Mouse (Mus musculus) cerebellum, adult 2 months (tissue): Measurements from ENCODE around the gene Mpl. TPM values are rescaled to one million over a fixed set of nuclear protein-coding genes. Genes with fewer than 3 reads are reported as not detected.

Experiments
- DNase-seq, 2 experiments: peaks; one replicate each; pipeline ENCODE4 v3.0.0; 2021
- H3K27ac ChIP-seq: fragments of 200-500 bp; 2 replicates; pipeline ENCODE4 v1.5.1; 2012; ENCODE audit warnings: low read length, control low read depth, inconsistent platforms; ENCODE audit not compliant: insufficient read depth
- H3K27me3 ChIP-seq: fragments of 200-500 bp; 2 replicates; pipeline ENCODE4 v1.6.1; 2012; ENCODE audit warnings: inconsistent platforms, mild to moderate bottlenecking, low read length, moderate library complexity; ENCODE audit not compliant: control insufficient read depth, insufficient read depth
- H3K4me1 ChIP-seq: fragments of 200-500 bp; 2 replicates; pipeline ENCODE4 v1.6.1; 2011; ENCODE audit warnings: low read length; ENCODE audit not compliant: control insufficient read depth, insufficient read depth
- H3K4me3 ChIP-seq: fragments of 200-500 bp; replicated peaks from 2 replicates; pipeline ENCODE3; 2011; ENCODE audit warnings: mild to moderate bottlenecking, low read depth, low read length, control low read depth; ENCODE audit not compliant: insufficient read depth
- CTCF ChIP-seq: fragments of 200-500 bp; IDR thresholded peaks from 2 replicates; pipeline ENCODE4 v1.5.1; 2011; ENCODE audit warnings: low read depth, mild to moderate bottlenecking, control low read depth, low read length, moderate library complexity, borderline replicate concordance; ENCODE audit not compliant: insufficient read depth
- POLR2A ChIP-seq: fragments of 200-500 bp; IDR thresholded peaks from 2 replicates; pipeline ENCODE4 v1.6.1; 2011; ENCODE audit warnings: low read length, control low read depth, borderline replicate concordance; ENCODE audit not compliant: insufficient read depth
- WGBS: fragments of 180-500 bp; shearing (Covaris S2); methylation state at CpG from one replicate; pipeline ENCODE4 v1.1.7; 2018; 5-methylcytosine and 5-hydroxymethylcytosine counted together
- polyA plus RNA-seq: library from polyadenylated mRNA; depleted of rRNA; stranded (reverse); fragments of >200 nt; gene quantifications from 2 replicates; pipeline ENCODE4 v1.2.3, GENCODE M21; 2012; rRNA removed

Mpl gene
- polyA plus RNA-seq, 1 experiment: 0.05 TPM

DNA sequence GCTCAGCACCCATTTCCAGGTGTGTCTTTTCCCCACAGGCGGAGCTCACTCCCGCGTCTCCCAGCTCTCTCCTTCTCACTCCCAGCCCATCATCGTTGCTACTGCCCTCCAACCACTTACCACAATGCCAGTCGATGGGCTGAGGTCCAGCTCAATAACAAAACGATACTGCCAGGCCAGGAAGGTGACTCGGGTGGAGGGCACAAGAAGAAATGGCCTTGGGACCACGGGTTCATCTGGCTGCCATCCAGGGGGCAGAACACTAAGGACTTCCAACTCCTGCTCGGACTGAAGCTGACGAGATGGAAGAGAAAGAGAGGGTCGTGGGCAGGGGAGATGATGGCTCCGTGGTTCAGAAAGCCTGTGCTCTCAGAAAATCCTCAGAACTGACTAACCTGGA is 54.6 kb downstream of the Mpl start:
- no peaks in the 10 kb centered on the region for H3K4me1 ChIP-seq
- H3K27me3 ChIP-seq: no peaks in the 10 kb centered on the region
- H3K27ac ChIP-seq: no peak overlapping the region
- H3K4me3 ChIP-seq: no peak overlapping the region
- TF ChIP-seq POLR2A: no peak
- TF ChIP-seq CTCF: no peak
- 88% methylated on average over 12 of the region's 12 CpGs for WGBS
- DNase-seq: no peak

DNA sequence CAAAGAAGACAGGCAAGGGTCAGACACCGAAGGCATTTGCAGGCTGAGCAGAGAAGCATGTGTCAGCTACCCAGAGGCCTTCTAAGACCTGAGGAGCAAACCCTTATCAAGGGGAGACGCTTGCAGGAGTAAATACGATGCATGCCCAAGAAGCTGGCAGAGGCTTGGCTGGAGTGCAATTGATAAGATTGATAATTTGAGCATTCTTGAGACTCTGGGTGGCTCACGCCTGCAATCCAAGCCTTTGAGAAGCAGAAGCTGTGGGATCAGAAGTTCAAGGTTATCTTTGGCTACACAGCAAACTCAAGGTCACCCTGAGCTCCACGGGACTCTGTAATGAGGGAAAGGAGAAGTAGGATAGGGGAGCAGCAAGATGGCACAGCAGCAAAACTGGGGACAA is 55.4 kb downstream of the Mpl start:
- no peak for DNase-seq
- Histone ChIP-seq H3K4me3 (no peak overlapping the region), H3K4me1 (no peaks in the 10 kb centered on the region), H3K27me3 (no peaks in the 10 kb centered on the region), H3K27ac (no peak overlapping the region)
- TF ChIP-seq POLR2A (no peak), CTCF (no peak)
- WGBS: 96% methylated on average over 5 of the region's 5 CpGs

DNA sequence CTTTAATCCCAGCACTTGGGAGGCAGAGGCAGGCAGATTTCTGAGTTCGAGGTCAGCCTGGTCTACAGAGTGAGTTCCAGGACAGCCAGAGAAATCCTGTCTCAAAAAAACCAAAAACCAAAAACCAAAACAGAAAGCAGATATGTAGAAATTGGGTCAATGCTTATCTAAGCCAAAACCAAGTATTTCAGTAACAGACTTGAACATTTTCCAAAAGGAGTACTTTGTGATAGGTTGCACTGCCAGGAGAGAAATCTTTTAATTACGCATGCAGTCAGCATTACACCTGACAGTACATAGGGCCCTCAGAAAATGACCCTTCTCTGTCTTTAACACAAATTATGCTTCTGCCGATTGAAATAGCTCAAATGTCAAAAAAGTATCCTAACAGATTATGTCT is 55.9 kb downstream of the Mpl start:
- WGBS: 91% methylated on average over 3 of the region's 3 CpGs
- Histone ChIP-seq H3K27me3 (no peaks in the 10 kb centered on the region), H3K27ac (no peak overlapping the region), H3K4me3 (no peak overlapping the region), H3K4me1 (no peaks in the 10 kb centered on the region)
- DNase-seq: no peak
- TF ChIP-seq POLR2A: no peak

DNA sequence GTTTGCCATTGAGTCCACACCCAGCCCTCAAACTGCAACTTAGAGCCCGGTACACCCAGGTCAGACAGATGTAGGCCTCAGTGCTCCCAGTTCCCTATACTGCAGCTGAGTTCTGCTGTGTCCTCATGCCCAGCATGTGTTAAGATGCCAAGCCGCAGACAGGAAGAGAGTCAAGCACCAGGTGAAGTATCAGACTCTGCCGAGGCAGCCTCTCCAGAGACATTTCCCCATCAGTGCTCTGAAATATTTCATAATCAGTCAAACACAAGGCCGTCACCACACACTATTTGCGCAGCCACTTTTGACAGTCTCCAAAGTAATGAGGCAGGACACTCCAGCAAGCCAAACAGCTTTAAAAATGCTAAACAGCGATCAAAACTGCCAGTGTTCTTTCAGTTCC is 58.9 kb downstream of the Mpl start:
- 96% methylated on average over 6 of the region's 6 CpGs for WGBS
- H3K4me3 ChIP-seq: no peak overlapping the region
- H3K27ac ChIP-seq: no peak overlapping the region
- no peak for TF ChIP-seq POLR2A
- no peak for DNase-seq
- H3K4me1 ChIP-seq: no peaks in the 10 kb centered on the region
- no peaks in the 10 kb centered on the region for H3K27me3 ChIP-seq

DNA sequence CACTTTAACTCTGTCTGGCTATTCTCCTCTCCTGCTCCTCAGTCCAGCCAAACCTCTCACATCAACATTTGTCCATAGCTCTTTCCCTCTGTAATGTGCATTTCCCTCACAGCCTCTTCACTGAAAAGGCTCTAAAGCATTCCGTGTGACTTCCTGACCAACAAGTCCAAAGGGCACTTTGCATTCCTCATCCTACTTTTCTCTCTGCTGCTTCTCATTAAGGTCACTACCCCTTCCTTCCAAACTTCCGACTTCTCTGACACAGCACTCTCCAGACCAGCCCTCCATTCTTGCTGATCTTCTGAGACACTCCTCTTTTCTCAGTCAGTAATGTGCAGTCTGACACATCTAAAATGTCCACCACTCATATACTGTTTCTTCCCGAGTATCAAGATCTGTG is 60.9 kb downstream of the Mpl start:
- TF ChIP-seq CTCF: no peak
- no peak for TF ChIP-seq POLR2A
- H3K27me3 ChIP-seq: no peaks in the 10 kb centered on the region
- no peak for DNase-seq
- H3K27ac ChIP-seq: no peak overlapping the region
- H3K4me1 ChIP-seq: no peaks in the 10 kb centered on the region
- no peak overlapping the region for H3K4me3 ChIP-seq
- 82% methylated on average over 3 of the region's 3 CpGs for WGBS

DNA sequence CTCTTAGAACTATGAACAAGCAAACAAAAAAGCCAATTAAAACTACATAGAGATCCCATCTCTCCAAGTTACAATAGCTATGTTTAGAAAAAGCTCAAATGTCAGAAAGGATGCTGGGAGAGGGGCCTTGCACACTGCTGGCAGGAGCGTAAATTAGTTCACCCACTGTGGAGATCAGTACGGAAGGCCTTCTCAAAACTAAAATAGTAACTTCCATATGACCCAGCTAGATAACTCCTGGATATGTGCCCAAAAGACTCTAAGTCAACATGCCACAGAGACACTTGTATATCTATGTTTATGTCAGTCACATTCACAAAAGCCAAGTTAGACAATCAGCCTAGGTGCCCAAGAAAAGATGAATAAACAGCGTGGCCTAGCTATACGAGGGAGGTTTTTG is 62.0 kb downstream of the Mpl start:
- H3K4me1 ChIP-seq: no peaks in the 10 kb centered on the region
- no peak for DNase-seq
- H3K27ac ChIP-seq: no peak overlapping the region
- no peaks in the 10 kb centered on the region for H3K27me3 ChIP-seq
- WGBS: 68% methylated on average over 4 of the region's 4 CpGs
- TF ChIP-seq CTCF (no peak), POLR2A (no peak)
- no peak overlapping the region for H3K4me3 ChIP-seq

DNA sequence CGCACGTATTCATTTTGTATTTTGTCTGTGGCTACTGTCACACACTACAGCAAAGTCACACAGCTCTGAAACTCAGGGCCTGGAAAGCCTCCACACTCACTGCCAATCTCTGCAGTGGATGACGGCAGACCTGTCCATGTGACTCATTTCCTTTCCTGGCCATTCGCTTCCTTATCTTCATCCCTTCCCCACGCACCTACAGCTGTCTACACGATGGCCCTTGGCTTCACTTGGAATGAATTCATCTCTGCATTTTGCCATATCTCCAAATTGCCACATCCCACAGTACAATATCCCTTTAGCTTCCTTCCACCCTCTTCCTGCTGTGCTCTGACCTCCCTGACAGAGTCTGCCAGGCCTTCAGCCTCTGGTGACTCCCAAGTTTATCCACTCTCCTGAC is 62.8 kb downstream of the Mpl start:
- DNase-seq: no peak
- H3K4me3 ChIP-seq: no peak overlapping the region
- no peaks in the 10 kb centered on the region for H3K4me1 ChIP-seq
- no peak overlapping the region for H3K27ac ChIP-seq
- TF ChIP-seq CTCF (no peak), POLR2A (no peak)
- 93% methylated on average over 6 of the region's 6 CpGs for WGBS
- no peaks in the 10 kb centered on the region for H3K27me3 ChIP-seq

Other genes starting within 250 kb of the Mpl start
- 24.5 and 26.9 TPM in 2 replicates for gene Ptprf, start 166.1 kb downstream of the Mpl start, polyA plus RNA-seq
- 38.0 and 38.6 TPM in 2 replicates for gene Szt2, start 48.2 kb downstream of the Mpl start, polyA plus RNA-seq
- gene Med8, start 48.2 kb downstream of the Mpl start, polyA plus RNA-seq: 61.0 and 65.8 TPM in 2 replicates
- 79.1 and 85.4 TPM in 2 replicates for gene Elovl1, start 29.4 kb downstream of the Mpl start, polyA plus RNA-seq
- gene Cdc20, start 20.2 kb downstream of the Mpl start, polyA plus RNA-seq: 3.4 and 3.6 TPM in 2 replicates
- 10.7 and 12.8 TPM in 2 replicates for gene Tie1, start 32.5 kb upstream of the Mpl start, polyA plus RNA-seq
- not detected in 2 replicates for gene 2610528J11Rik, start 69.5 kb upstream of the Mpl start, polyA plus RNA-seq
- 43.5 and 60.1 TPM in 2 replicates for gene Tmem125, start 86.5 kb upstream of the Mpl start, polyA plus RNA-seq
- 0.27 and 0.36 TPM in 2 replicates for gene Cfap57, start 163.3 kb upstream of the Mpl start, polyA plus RNA-seq
- 61.9 and 64.0 TPM in 2 replicates for gene Ebna1bp2, start 163.3 kb upstream of the Mpl start, polyA plus RNA-seq
- not detected in 2 replicates for gene Olfr62, start 201.4 kb upstream of the Mpl start, polyA plus RNA-seq
- not detected in 2 replicates for gene Olfr1342, start 235.2 kb upstream of the Mpl start, polyA plus RNA-seq
- not detected in 2 replicates for gene Olfr1341, start 246.0 kb upstream of the Mpl start, polyA plus RNA-seq